Mouse (Mus musculus) heart, embryonic 14.5 days (tissue): ENCODE results near the gene Xpnpep1. TPM values are rescaled to one million over a fixed set of nuclear protein-coding genes. Genes with fewer than 3 reads are reported as not detected.

Experiments used
- ATAC-seq: fragments of 200-750 bp; cut with Nextera tagmentation; 2 replicates; pipeline ENCODE4 v1.8.0; 2017; ENCODE audit warnings: low read depth, moderate TSS enrichment; ENCODE audit not compliant: insufficient number of reproducible peaks, insufficient read depth, low FRiP score
- H3K27ac ChIP-seq, 2 experiments: fragments of 200-500 bp in 1 of 2; fragments of 300-500 bp in 1 of 2; sonication (generic) in 1 of 2; replicated peaks in 1 of 2; 2 replicates each; pipeline ENCODE4 v1.5.1; 2012 to 2014; ENCODE audit warnings: low read depth in 2 of 2, low read length in 2 of 2, control low read depth in 1 of 2, mild to moderate bottlenecking in 1 of 2, mixed read lengths in 1 of 2; ENCODE audit not compliant: control insufficient read depth in 1 of 2, insufficient read depth in 1 of 2
- H3K27me3 ChIP-seq: fragments of 300-500 bp; sonication (generic); 2 replicates; pipeline ENCODE4 v1.6.1; 2014; ENCODE audit warnings: mild to moderate bottlenecking, low read length, control low read depth; ENCODE audit not compliant: control insufficient read depth, insufficient read depth
- H3K36me3 ChIP-seq: fragments of 300-500 bp; sonication (generic); 2 replicates; pipeline ENCODE4 v1.6.1; 2014; ENCODE audit warnings: mild to moderate bottlenecking, control low read depth, low read length, mixed read lengths; ENCODE audit not compliant: control insufficient read depth, insufficient read depth
- H3K4me1 ChIP-seq, 2 experiments: fragments of 200-500 bp in 1 of 2; fragments of 300-500 bp in 1 of 2; sonication (generic) in 1 of 2; 2 replicates each; pipeline ENCODE4 v1.6.1; 2012 to 2014; ENCODE audit warnings: low read length in 2 of 2, control low read depth in 1 of 2, mixed read lengths in 1 of 2; ENCODE audit not compliant: control insufficient read depth in 2 of 2, insufficient read depth in 2 of 2
- H3K4me2 ChIP-seq: fragments of 300-500 bp; sonication (generic); 2 replicates; pipeline ENCODE4 v1.6.1; 2014; ENCODE audit warnings: mild to moderate bottlenecking, low read length
- H3K4me3 ChIP-seq, 2 experiments: fragments of 200-500 bp in 1 of 2; fragments of 300-500 bp in 1 of 2; sonication (generic) in 1 of 2; 2 replicates each; pipeline ENCODE4 v1.5.1; 2012 to 2014; ENCODE audit warnings: low read length in 2 of 2, mild to moderate bottlenecking in 2 of 2, control low read depth in 1 of 2, low read depth in 1 of 2, moderate library complexity in 1 of 2; ENCODE audit not compliant: control insufficient read depth in 1 of 2, insufficient read depth in 1 of 2
- H3K9ac ChIP-seq: fragments of 300-500 bp; sonication (generic); 2 replicates; pipeline ENCODE4 v1.6.1; 2014; ENCODE audit warnings: mild to moderate bottlenecking, low read length
- H3K9me3 ChIP-seq: fragments of 300-500 bp; sonication (generic); 2 replicates; pipeline ENCODE4 v1.6.1; 2016; ENCODE audit warnings: low read length, control low read depth; ENCODE audit not compliant: control insufficient read depth
- WGBS: fragments of 180-500 bp; shearing (Covaris S2); extraction: QIAGEN DNeasy Blood & Tissue Kit; methylation state at CpG from one replicate; pipeline ENCODE4 v1.1.7; 2014; 5-methylcytosine and 5-hydroxymethylcytosine counted together
- polyA plus RNA-seq: library from polyadenylated mRNA; unstranded; fragments of >200 nt; fragmentation: Nextera tagmentation; extraction: Ambion mirVana; gene quantifications from 2 replicates; pipeline ENCODE4 v1.2.1, GENCODE M21; 2014

Xpnpep1 gene
- polyA plus RNA-seq, 1 experiment from 2014 or later: 159 TPM

DNA sequence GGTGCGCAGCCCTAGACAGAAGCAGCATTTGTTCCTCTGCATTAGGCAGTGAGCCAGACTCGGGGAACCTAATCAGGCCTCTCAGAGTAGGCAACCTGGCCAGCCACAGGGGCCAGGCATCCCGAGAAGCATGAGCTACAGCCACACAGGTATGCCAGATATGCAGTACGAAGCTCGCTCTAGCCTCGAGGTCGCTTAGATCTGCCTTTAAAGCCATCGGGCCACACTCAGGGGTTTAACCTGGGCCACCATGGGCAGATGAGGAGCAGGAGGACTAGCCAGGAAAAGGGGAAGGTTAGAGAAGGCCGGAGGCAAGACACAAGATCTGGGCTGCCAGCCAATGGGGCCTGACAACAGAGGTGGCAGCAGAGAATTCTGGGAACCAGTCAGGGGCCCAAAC, 22.1 kb downstream of the Xpnpep1 start:
- peak overlapping the region; percentile 34; the same call in 1 of the 2 replicates for H3K9ac ChIP-seq
- peaks cover 35% of the 10 kb centered on the region for H3K36me3 ChIP-seq
- peak; percentile 43; the same call in 1 of the 2 replicates for ATAC-seq
- H3K4me3 ChIP-seq: no peak overlapping the region
- peaks cover 44 to 73% of the 10 kb centered on the region in 2 experiments for H3K4me1 ChIP-seq
- WGBS: 33% methylated on average over 9 of the region's 9 CpGs
- H3K4me2 ChIP-seq: peak overlapping the region; percentile 27; the same call in 1 of the 2 replicates
- no peaks in the 10 kb centered on the region for H3K27me3 ChIP-seq
- peak overlapping the region; percentile 75 to 83 for H3K27ac ChIP-seq
- no peaks in the 10 kb centered on the region for H3K9me3 ChIP-seq

DNA sequence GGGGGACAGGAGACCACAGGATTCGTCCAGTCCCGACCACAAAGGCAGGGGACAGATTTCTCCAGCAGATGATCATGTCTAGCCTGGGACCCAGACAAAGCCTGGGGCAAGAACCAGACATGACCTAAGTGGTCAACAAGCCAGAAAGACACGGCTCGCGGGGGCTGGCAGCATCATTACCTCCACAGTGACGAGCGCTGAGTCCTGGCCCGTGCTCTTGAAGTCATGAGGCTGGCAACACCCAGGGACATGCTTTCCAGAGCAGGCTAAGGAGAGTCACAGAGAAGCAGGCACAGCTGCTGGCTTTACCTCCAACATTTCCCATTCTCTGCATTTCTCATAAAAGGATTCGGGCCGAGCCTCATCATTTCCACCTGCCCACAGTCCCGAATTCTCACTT, 22.8 kb downstream of the Xpnpep1 start:
- WGBS: 37% methylated on average over 11 of the region's 11 CpGs
- Histone ChIP-seq H3K36me3 (peaks cover 37% of the 10 kb centered on the region), H3K4me1 (peaks cover 40 to 65% of the 10 kb centered on the region in 2 experiments), H3K4me2 (no peak overlapping the region), H3K9ac (peak overlapping the region; percentile 30; the same call in 1 of the 2 replicates), H3K4me3 (no peak overlapping the region), H3K27me3 (no peaks in the 10 kb centered on the region), H3K9me3 (no peaks in the 10 kb centered on the region), H3K27ac (peak overlapping the region; percentile 75 to 83)
- ATAC-seq: no peak

DNA sequence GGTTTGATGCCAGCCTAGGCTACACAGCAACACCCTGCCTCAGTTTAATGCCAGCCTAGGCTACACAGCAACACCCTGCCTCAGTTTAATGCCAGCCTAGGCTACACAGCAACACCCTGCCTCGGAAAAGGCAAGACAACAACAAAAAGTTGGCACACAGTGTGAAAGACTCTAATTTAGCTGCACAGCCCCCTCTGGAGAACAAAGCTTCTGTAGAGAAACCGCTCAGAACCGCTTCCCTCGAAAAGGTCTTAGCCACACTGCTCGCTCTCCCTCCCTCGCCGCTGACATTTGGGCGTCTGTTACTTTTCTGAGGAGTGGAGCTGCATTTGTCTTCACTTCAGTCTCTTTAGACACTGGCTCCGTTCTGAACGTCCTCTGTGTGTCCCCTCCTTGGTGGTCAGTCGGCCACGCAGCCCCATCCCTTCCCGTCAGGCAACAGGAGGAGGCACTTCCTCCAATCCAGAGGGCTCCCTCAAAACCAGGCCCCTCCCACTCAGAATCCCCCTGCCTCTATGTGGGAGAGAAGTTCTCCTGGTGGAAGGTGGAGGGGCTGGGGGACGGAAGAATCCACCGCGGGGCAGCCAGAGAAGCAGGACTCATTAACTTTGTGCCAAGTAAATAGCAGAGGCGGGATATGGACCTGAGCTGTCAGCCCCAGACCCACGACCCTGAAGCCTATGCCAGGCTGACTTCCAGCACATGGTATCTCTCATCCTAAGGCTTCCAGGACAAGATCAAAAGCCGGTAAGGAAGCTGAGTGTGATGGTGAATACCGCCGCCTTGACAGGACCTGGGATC, 24.9 kb downstream of the Xpnpep1 start:
- H3K4me2 ChIP-seq: peak overlapping the region; percentile 47
- H3K4me1 ChIP-seq: peaks cover 54 to 70% of the 10 kb centered on the region in 2 experiments
- H3K27ac ChIP-seq: peak overlapping the region; percentile 28 to 67
- H3K27me3 ChIP-seq: no peaks in the 10 kb centered on the region
- H3K36me3 ChIP-seq: peaks cover 44% of the 10 kb centered on the region
- 0 out of 4 replicates have a peak overlapping the region, but pooled peaks have one; percentile 2 to 13 for H3K4me3 ChIP-seq
- ATAC-seq: 0 out of 2 replicates have a peak, but pooled peaks have one; percentile 18
- 46% methylated on average over 21 of the region's 21 CpGs for WGBS
- H3K9me3 ChIP-seq: no peaks in the 10 kb centered on the region
- H3K9ac ChIP-seq: peak overlapping the region; percentile 61

DNA sequence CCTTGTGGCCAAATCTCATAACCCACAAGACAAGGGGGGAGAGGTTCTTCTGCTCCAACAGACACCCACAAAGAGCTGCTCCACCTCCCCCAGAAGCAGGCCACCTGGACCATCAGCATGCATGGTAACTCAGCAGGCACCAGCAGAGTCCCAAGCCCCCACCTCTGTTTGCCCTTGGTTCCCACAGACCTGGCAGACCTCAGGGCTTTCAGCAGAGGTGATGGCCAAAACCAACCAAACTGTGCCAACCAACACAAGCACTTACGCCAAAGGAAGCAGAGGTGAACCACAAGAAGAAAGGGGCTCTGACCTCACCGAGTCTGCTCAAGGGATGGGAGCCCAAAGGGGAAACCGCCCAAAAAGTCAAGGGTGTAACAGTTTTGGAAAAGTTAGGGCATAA, 26.3 kb downstream of the Xpnpep1 start:
- no peak overlapping the region for H3K27ac ChIP-seq
- ATAC-seq: no peak
- peak overlapping the region; percentile 47 for H3K4me2 ChIP-seq
- no peak overlapping the region for H3K4me3 ChIP-seq
- peaks cover 49% of the 10 kb centered on the region for H3K36me3 ChIP-seq
- H3K4me1 ChIP-seq: peaks cover 61 to 76% of the 10 kb centered on the region in 2 experiments
- H3K9ac ChIP-seq: no peak overlapping the region
- no peaks in the 10 kb centered on the region for H3K27me3 ChIP-seq
- WGBS: 77% methylated on average over 3 of the region's 3 CpGs
- no peaks in the 10 kb centered on the region for H3K9me3 ChIP-seq

DNA sequence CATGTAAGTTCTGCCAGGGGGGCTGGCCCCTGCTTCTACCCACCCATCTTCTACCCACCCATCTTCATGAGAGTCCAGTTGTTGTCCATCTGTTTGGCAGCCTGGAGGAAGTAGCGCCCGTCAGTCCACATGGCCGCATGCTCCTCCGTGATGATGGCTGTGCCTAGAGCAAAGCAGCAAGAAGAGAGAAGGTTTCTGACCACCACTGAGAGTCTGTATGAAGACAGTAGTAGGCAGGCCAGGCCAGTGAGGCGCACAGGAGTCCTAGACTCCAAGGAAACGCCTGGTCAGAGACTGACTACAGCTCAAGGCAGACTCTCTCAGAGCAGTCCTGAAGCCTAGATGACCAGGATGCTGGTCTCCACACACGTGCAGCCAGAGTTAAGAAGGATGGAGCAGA, 26.7 kb downstream of the Xpnpep1 start:
- Histone ChIP-seq H3K36me3 (peaks cover 51% of the 10 kb centered on the region), H3K9ac (no peak overlapping the region), H3K4me1 (peaks cover 61 to 76% of the 10 kb centered on the region in 2 experiments), H3K9me3 (no peaks in the 10 kb centered on the region), H3K4me3 (no peak overlapping the region), H3K27me3 (no peaks in the 10 kb centered on the region), H3K4me2 (no peak overlapping the region), H3K27ac (no peak overlapping the region)
- 86% methylated on average over 7 of the region's 7 CpGs for WGBS
- ATAC-seq: no peak

DNA sequence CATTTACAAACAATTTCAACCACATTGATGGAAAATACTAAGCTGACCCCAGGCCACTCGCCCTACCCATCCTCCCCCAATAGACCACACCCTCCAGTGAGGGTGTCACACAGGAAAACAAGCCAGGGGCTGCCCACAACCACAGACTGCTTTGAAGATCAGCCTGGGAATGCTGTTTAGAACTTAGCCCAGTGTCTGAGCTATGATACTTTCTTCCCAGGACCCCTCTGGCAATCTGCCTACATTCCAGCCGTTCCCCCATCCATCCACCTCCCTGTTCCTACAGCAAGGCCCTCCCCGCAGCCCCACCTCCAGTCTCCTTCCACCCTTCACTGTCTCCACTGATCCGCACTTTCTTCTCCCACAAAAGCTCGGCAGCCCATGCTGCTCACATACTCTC, 29.1 kb downstream of the Xpnpep1 start:
- peak overlapping the region; percentile 10 to 92; a peak in 2 of 4 replicates for H3K27ac ChIP-seq
- 54% methylated on average over 5 of the region's 5 CpGs for WGBS
- H3K4me2 ChIP-seq: no peak overlapping the region
- H3K4me1 ChIP-seq: peaks cover 57 to 75% of the 10 kb centered on the region in 2 experiments
- peak overlapping the region; percentile 14; the same call in 1 of the 2 replicates for H3K9ac ChIP-seq
- H3K9me3 ChIP-seq: no peaks in the 10 kb centered on the region
- H3K36me3 ChIP-seq: peaks cover 69% of the 10 kb centered on the region
- no peak overlapping the region for H3K4me3 ChIP-seq
- no peaks in the 10 kb centered on the region for H3K27me3 ChIP-seq
- ATAC-seq: no peak

DNA sequence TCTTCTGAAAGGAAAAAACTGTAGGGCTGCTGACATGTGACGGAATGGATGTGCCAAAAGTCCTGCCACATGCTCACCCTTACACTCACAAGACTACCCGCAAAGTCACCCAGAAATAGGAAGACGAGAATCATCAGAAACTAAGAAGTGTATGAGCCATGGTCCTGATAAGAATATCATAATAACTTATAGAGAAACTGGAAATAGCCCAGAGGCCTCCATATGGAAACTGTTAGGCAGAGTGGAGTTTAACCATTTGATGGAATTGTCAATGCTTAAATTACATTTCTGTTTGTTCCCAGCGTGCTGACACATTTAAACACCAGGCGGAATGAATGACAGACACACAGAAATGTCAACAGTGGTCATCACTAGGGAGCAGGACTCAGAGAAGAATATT, 31.1 kb downstream of the Xpnpep1 start:
- H3K27ac ChIP-seq: peak overlapping the region; percentile 92 to 94
- peaks cover 89% of the 10 kb centered on the region for H3K36me3 ChIP-seq
- H3K9ac ChIP-seq: no peak overlapping the region
- H3K27me3 ChIP-seq: no peaks in the 10 kb centered on the region
- no peaks in the 10 kb centered on the region for H3K9me3 ChIP-seq
- ATAC-seq: no peak
- peaks cover 49 to 56% of the 10 kb centered on the region in 2 experiments for H3K4me1 ChIP-seq
- H3K4me2 ChIP-seq: peak overlapping the region; percentile 34; the same call in 1 of the 2 replicates
- H3K4me3 ChIP-seq: no peak overlapping the region
- 59% methylated on average over 5 of the region's 5 CpGs for WGBS
